Mouse (Mus musculus) embryonic facial prominence, embryonic 15.5 days (tissue): ENCODE data around the gene Smg6. TPM values are rescaled to one million over a fixed set of nuclear protein-coding genes. Genes with fewer than 3 reads are reported as not detected.

Experiments
- ATAC-seq: fragments of 200-750 bp; cut with Nextera tagmentation; 2 replicates; pipeline ENCODE4 v1.8.0; 2017; ENCODE audit warnings: low read depth, moderate TSS enrichment; ENCODE audit not compliant: insufficient number of reproducible peaks, low FRiP score, low TSS enrichment
- H3K27ac ChIP-seq: fragments of 300-500 bp; sonication (generic); replicated peaks from 2 replicates; pipeline ENCODE4 v1.5.1; 2015; ENCODE audit warnings: mild to moderate bottlenecking, inconsistent platforms
- H3K27me3 ChIP-seq: fragments of 300-500 bp; sonication (generic); 2 replicates; pipeline ENCODE4 v1.6.1; 2015; ENCODE audit warnings: inconsistent platforms
- H3K36me3 ChIP-seq: fragments of 300-500 bp; sonication (generic); 2 replicates; pipeline ENCODE4 v1.6.1; 2015; ENCODE audit warnings: mild to moderate bottlenecking, inconsistent platforms
- H3K4me1 ChIP-seq: fragments of 300-500 bp; sonication (generic); 2 replicates; pipeline ENCODE4 v1.6.1; 2015; ENCODE audit warnings: inconsistent platforms
- H3K4me2 ChIP-seq: fragments of 300-500 bp; sonication (generic); replicated peaks from 2 replicates; pipeline ENCODE4 v1.6.1; 2015; ENCODE audit warnings: mild to moderate bottlenecking, inconsistent platforms
- H3K4me3 ChIP-seq: fragments of 300-500 bp; sonication (generic); replicated peaks from 2 replicates; pipeline ENCODE4 v1.5.1; 2015; ENCODE audit warnings: mild to moderate bottlenecking, inconsistent platforms
- H3K9ac ChIP-seq: fragments of 300-500 bp; sonication (generic); 2 replicates; pipeline ENCODE4 v1.6.1; 2015; ENCODE audit warnings: inconsistent platforms
- H3K9me3 ChIP-seq: fragments of 300-500 bp; sonication (generic); replicated peaks from 2 replicates; pipeline ENCODE4 v1.6.1; 2016; ENCODE audit warnings: inconsistent platforms
- WGBS: fragments of 180-500 bp; shearing (Covaris S2); methylation state at CpG from one replicate; pipeline ENCODE4 v1.1.7; 2015; 5-methylcytosine and 5-hydroxymethylcytosine counted together
- polyA plus RNA-seq: library from polyadenylated mRNA; unstranded; fragments of >200 nt; fragmentation: Nextera tagmentation; extraction: Ambion mirVana; gene quantifications from 2 replicates; pipeline ENCODE4 v1.2.1, GENCODE M21; 2015

The Smg6 gene
- polyA plus RNA-seq, 1 experiment from 2014 or later, result 18.1 TPM

DNA sequence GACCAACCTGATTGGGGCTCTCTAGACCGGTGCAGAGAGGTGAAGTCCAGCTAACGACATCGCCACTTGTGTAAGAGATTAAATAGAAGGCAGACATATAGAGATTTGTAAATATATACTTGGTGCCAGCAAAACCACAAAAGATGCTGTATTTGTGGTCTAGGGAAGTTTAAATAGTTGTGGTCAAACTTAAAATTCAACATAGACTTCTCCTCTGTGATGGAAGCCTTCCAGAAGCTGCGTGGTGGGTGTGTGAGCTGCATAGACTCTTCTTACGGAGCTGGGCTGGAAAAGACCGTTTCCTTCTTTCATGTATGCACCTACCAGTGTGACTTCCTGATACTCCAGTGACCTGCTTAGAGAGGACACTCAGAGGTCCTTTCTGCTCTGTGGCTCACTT lies 190.8 kb downstream of the Smg6 start:
- no peaks in the 10 kb centered on the region for H3K36me3 ChIP-seq
- H3K27me3 ChIP-seq, result no peaks in the 10 kb centered on the region
- H3K4me1 ChIP-seq, result peaks cover 13% of the 10 kb centered on the region
- H3K27ac ChIP-seq, result no peak overlapping the region
- H3K9ac ChIP-seq, result no peak overlapping the region
- no peak for ATAC-seq
- no peak overlapping the region for H3K4me3 ChIP-seq
- no peak overlapping the region for H3K4me2 ChIP-seq
- H3K9me3 ChIP-seq, result no peaks in the 10 kb centered on the region
- WGBS, result 48% methylated on average over 6 of the region's 6 CpGs

DNA sequence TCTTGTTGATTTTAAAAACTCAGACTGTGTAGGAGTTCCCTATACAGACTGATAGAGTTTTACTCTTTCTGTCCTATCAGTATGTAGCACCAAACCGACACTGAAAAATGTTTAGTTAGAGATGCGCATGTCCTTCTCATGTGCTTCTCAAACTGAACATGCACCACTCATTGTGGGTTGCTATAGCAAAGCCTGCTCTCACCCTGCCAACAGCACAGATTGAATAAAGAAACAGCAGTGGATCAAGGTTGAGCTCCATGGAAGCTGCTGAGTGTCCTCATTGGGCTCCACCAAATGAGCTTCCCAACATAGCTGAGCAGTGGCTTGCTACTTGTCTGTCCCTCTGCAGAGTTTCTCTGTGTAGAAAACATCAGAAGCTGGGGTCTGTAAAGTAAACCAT lies 192.5 kb downstream of the Smg6 start:
- Histone ChIP-seq H3K9me3 (no peaks in the 10 kb centered on the region), H3K4me2 (no peak overlapping the region), H3K36me3 (no peaks in the 10 kb centered on the region), H3K27me3 (no peaks in the 10 kb centered on the region), H3K4me1 (peaks cover 13% of the 10 kb centered on the region), H3K27ac (no peak overlapping the region), H3K9ac (no peak overlapping the region), H3K4me3 (no peak overlapping the region)
- 96% methylated on average over 2 of the region's 2 CpGs for WGBS
- ATAC-seq, result no peak

DNA sequence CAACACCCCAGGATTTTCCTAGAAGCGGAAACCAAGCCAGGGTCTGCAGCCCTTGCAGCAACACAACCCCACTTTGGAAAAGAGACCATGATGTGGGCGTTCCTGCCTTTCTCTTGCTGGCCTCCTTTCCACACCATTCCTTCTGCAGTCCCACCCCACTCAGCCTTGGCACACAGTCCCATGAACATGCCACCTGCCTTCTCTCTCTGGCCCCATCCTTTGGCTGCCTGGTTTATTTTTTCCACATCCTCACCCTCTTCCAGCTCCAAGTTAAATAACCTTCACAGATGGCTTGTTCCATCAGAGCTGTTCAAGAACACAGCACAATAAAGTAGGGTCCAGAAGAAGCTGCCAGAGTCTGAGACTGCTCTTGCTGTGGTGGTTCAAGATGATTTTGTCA lies 193.7 kb downstream of the Smg6 start:
- Histone ChIP-seq H3K36me3 (no peaks in the 10 kb centered on the region), H3K4me2 (no peak overlapping the region), H3K9ac (no peak overlapping the region), H3K4me3 (no peak overlapping the region), H3K27ac (no peak overlapping the region), H3K27me3 (no peaks in the 10 kb centered on the region), H3K9me3 (no peaks in the 10 kb centered on the region), H3K4me1 (peaks cover 13% of the 10 kb centered on the region)
- WGBS, result 87% methylated on average over 2 of the region's 2 CpGs
- ATAC-seq, result no peak

- Histone ChIP-seq H3K27me3 (no peaks in the 10 kb centered on the region), H3K9me3 (no peaks in the 10 kb centered on the region), H3K27ac (no peak overlapping the region), H3K9ac (no peak overlapping the region), H3K4me1 (peaks cover 13% of the 10 kb centered on the region), H3K4me2 (no peak overlapping the region), H3K36me3 (no peaks in the 10 kb centered on the region), H3K4me3 (no peak overlapping the region)
- WGBS, result 78% methylated on average over 3 of the region's 3 CpGs
- ATAC-seq, result no peak
These were observed 194.2 kb downstream of the Smg6 start for GRCm38 (mm10) chr11:75119841-75120240.

GRCm38 (mm10) chr11:75121348-75121747 lies 195.7 kb downstream of the Smg6 start:
- ATAC-seq, result no peak
- no peak overlapping the region for H3K4me3 ChIP-seq
- H3K36me3 ChIP-seq, result no peaks in the 10 kb centered on the region
- H3K27ac ChIP-seq, result no peak overlapping the region
- peaks cover 13% of the 10 kb centered on the region for H3K4me1 ChIP-seq
- H3K27me3 ChIP-seq, result no peaks in the 10 kb centered on the region
- H3K4me2 ChIP-seq, result no peak overlapping the region
- no peaks in the 10 kb centered on the region for H3K9me3 ChIP-seq
- H3K9ac ChIP-seq, result no peak overlapping the region
- WGBS, result 59% methylated on average over 1 of the region's 1 CpGs

DNA sequence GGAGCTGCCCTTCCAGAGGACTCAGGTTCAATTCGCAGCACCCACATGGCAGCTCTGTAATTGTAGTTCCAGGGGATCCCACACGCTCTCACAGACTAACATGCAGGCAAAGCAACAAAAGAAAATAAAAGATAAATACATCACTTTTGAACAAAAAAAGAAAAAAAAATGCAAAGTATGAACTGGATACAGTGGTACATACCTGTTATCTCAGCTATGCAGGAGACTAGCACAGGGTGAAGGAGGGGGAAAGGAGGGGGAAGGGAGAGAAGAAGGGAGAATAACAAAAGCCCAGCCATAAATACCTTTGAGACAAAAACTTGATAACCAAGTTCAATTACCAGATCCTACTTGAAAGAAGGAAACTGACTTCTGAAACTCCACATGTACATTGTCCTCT lies 198.8 kb downstream of the Smg6 start:
- Histone ChIP-seq H3K4me2 (no peak overlapping the region), H3K36me3 (no peaks in the 10 kb centered on the region), H3K9ac (no peak overlapping the region), H3K9me3 (no peaks in the 10 kb centered on the region), H3K4me1 (peaks cover 9% of the 10 kb centered on the region; the same call in 1 of the 2 replicates), H3K4me3 (no peak overlapping the region), H3K27me3 (no peaks in the 10 kb centered on the region), H3K27ac (no peak overlapping the region)
- no peak for ATAC-seq
- WGBS, result 97% methylated on average over 2 of the region's 2 CpGs

DNA sequence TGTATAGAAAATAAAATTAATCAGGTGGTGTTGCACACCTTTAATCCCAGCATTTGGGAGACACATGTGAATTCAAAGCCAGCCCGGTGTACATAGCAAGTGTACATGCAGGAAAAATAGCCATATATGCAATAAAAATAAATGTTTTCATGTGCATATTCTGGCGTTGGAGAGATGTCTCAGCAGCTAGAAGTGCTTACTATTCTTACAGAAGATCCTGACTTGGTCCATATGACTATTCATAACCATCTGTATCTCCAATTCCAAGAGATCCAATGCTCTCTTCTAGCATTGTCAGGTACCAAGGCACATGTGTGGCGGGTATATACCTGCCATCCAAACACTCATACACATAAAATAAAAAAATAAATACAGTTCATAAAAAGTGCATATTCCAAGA lies 200.8 kb downstream of the Smg6 start:
- H3K9ac ChIP-seq, result no peak overlapping the region
- ATAC-seq, result no peak
- no peaks in the 10 kb centered on the region for H3K4me1 ChIP-seq
- H3K27ac ChIP-seq, result no peak overlapping the region
- no peaks in the 10 kb centered on the region for H3K9me3 ChIP-seq
- no peaks in the 10 kb centered on the region for H3K36me3 ChIP-seq
- 89% methylated on average over 3 of the region's 3 CpGs for WGBS
- no peak overlapping the region for H3K4me3 ChIP-seq
- H3K27me3 ChIP-seq, result no peaks in the 10 kb centered on the region
- H3K4me2 ChIP-seq, result no peak overlapping the region

GRCm38 (mm10) chr11:75129481-75129880 lies 203.9 kb downstream of the Smg6 start:
- H3K9ac ChIP-seq, result no peak overlapping the region
- no peaks in the 10 kb centered on the region for H3K27me3 ChIP-seq
- H3K36me3 ChIP-seq, result no peaks in the 10 kb centered on the region
- no peak overlapping the region for H3K27ac ChIP-seq
- 96% methylated on average over 6 of the region's 6 CpGs for WGBS
- H3K4me3 ChIP-seq, result no peak overlapping the region
- H3K9me3 ChIP-seq, result no peaks in the 10 kb centered on the region
- H3K4me2 ChIP-seq, result no peak overlapping the region
- H3K4me1 ChIP-seq, result peaks cover 26% of the 10 kb centered on the region
- ATAC-seq, result no peak

DNA sequence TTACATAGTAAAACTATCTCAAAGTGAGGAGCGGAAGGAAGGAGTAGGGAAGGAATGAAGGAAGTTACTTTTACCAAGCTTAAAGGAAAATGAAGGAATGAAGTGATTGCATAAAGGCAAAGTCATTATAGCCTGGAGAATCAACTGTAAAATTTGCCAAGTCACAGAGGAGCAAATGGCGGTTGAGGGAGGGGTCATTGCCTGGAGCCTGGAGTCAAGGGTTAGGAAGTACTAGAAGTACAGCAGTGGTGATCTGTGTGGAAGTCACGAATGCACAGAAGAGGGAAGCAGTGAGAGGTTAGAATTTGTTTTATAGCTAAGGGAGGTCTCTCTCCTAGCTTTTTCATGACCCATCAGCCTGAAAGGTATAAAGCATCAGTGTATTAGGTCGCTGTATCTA lies 205.7 kb downstream of the Smg6 start:
- H3K4me1 ChIP-seq, result peaks cover 37% of the 10 kb centered on the region
- no peak overlapping the region for H3K4me2 ChIP-seq
- WGBS, result 74% methylated on average over 4 of the region's 4 CpGs
- no peak overlapping the region for H3K27ac ChIP-seq
- H3K4me3 ChIP-seq, result no peak overlapping the region
- no peak overlapping the region for H3K9ac ChIP-seq
- no peaks in the 10 kb centered on the region for H3K27me3 ChIP-seq
- no peak for ATAC-seq
- H3K9me3 ChIP-seq, result no peaks in the 10 kb centered on the region
- no peaks in the 10 kb centered on the region for H3K36me3 ChIP-seq

- Histone ChIP-seq H3K4me1 (peaks cover 43% of the 10 kb centered on the region), H3K36me3 (no peaks in the 10 kb centered on the region), H3K27me3 (no peaks in the 10 kb centered on the region), H3K4me2 (no peak overlapping the region), H3K9me3 (no peaks in the 10 kb centered on the region), H3K4me3 (no peak overlapping the region), H3K9ac (no peak overlapping the region), H3K27ac (peak overlapping the region; percentile 28; the same call in 1 of the 2 replicates)
- ATAC-seq, result peak; percentile 74
- 36% methylated on average over 5 of the region's 5 CpGs for WGBS
These were observed 206.7 kb downstream of the Smg6 start for GRCm38 (mm10) chr11:75132278-75132677.

- Histone ChIP-seq H3K9me3 (no peaks in the 10 kb centered on the region), H3K9ac (no peak overlapping the region)
- WGBS, result 81% methylated on average over 5 of the region's 5 CpGs
These were observed 207.8 kb downstream of the Smg6 start for GRCm38 (mm10) chr11:75133391-75133790.

DNA sequence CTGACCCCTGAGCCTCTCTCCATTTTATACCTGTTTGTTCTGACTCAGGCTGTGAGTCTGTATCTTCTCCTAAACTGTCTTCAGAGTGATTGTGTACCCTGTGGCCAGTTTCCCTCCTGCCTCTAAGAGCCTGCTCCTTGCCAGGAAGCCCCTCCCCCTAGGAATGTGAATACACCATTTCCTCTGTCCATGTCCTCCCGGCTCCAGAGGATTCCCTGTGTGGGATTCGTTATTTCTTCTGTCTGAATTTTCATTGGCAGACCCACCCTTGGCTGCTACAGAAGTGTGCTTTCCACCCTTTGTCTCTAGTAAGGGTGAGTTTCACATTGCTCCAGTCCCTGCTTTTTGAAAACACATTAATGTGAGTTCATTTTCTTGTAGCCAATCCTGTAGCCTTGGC lies 208.3 kb downstream of the Smg6 start:
- Histone ChIP-seq H3K36me3 (no peaks in the 10 kb centered on the region), H3K4me2 (0 out of 2 replicates have a peak overlapping the region, but pooled peaks have one; percentile 19), H3K9me3 (no peaks in the 10 kb centered on the region), H3K4me3 (no peak overlapping the region), H3K27me3 (no peaks in the 10 kb centered on the region), H3K4me1 (peaks cover 54% of the 10 kb centered on the region), H3K27ac (peak overlapping the region; percentile 60), H3K9ac (no peak overlapping the region)
- WGBS, result 7% methylated on average over 2 of the region's 2 CpGs
- ATAC-seq, result peak; percentile 74

More at GRCm38 (mm10) chr11:75133391-75133790, 207.8 kb downstream of the Smg6 start:
- 0 out of 2 replicates have a peak overlapping the region, but pooled peaks have one; percentile 19 for H3K4me2 ChIP-seq
- peak overlapping the region; percentile 60 for H3K27ac ChIP-seq
- no peaks in the 10 kb centered on the region for H3K27me3 ChIP-seq
- no peaks in the 10 kb centered on the region for H3K36me3 ChIP-seq
- peaks cover 49% of the 10 kb centered on the region for H3K4me1 ChIP-seq
- no peak overlapping the region for H3K4me3 ChIP-seq
- ATAC-seq, result no peak
